Mouse (Mus musculus) thymus, postnatal 10 days (tissue): ENCODE results near the gene Nudt17.
"Not testable (repeated sequence)": the region's sequence is repeated elsewhere in the genome, so short reads cannot be mapped to it uniquely, and the experiment has no call there.

Experiments used
- DNase-seq, 2 experiments: peaks; one replicate each; pipeline ENCODE4 v3.0.0; 2021; ENCODE audit warnings: low spot score in 2 of 2

Nudt17 gene

DNA sequence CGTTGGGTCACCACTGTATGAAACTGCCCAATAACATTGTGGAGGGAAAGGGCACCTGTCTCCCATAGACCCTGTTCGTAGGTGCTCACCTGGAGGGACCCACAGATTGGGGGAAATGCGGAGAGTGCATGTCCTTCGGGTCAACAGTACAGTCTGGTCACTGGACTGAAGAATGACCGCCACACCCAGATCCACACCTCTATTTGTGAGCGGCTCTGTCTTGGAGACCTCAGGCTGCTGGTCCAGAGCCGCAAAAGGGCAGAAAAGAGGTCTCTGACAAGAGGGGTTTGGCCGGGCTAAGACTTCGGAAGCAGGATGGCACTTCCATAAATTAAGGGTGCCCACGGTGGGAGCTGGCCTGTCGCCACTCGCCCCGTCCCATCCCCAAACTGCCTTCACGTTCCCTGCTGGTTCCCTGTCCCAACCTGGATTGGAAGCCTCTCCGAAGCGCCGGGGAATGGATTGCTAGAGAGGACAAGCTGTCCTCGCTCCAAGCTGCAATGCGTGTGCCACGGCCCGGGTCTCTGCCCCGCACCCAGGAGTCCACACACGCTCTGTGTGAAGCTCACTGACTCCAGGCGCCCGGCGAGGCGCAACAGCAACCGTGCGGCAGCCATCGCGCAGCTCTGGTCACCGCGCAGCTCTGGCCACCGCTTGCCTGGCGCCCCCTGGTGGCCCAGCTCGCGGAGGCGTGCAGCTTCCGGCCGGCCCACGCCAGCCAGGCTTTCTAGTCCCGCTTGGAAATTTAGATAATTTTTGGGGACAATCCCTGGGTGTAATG lies at the start of gene Nudt17:
Gene Nudt17 (minus strand): TSS at position 660 of the 781 bp plus-strand sequence.
- peak in 1 of 2 experiments; percentile 74 for DNase-seq

- DNase-seq: no peak
These were observed 49.3 kb upstream of the Nudt17 start for GRCm38 (mm10) chr3:96757691-96758090.

GRCm38 (mm10) chr3:96755935-96756334 lies 47.6 kb upstream of the Nudt17 start:
- DNase-seq: no peak

- DNase-seq: no peak
These were observed 38.5 kb upstream of the Nudt17 start for GRCm38 (mm10) chr3:96746829-96747228.

GRCm38 (mm10) chr3:96744348-96744747 lies 36.0 kb upstream of the Nudt17 start:
- DNase-seq: no peak

GRCm38 (mm10) chr3:96740279-96740678 lies 31.9 kb upstream of the Nudt17 start:
- not testable (repeated sequence) for DNase-seq

- DNase-seq: no peak
These were observed 29.6 kb upstream of the Nudt17 start for GRCm38 (mm10) chr3:96737995-96738394.

GRCm38 (mm10) chr3:96737013-96737740 lies 28.8 kb upstream of the Nudt17 start:
- no peak for DNase-seq

DNA sequence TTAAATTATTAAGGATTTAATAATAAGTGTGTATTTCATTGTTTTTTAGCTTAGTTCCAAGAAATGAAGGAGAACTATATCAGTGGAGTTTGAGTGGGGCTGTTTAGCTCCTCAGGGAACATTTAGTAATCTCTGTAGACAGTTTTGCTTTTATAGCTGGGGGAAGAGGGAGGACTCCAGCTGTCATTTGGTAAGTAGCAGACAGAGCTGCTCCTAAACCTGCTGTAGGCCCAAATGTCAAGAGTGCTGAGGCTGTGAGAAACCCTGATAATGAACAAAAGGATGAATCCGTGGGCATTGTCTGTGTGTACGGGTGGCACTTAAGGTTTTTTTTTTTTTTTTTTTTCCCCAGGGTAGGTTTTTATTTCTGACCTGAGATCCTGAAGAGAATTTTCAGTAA lies 26.8 kb upstream of the Nudt17 start:
- no peak for DNase-seq

DNA sequence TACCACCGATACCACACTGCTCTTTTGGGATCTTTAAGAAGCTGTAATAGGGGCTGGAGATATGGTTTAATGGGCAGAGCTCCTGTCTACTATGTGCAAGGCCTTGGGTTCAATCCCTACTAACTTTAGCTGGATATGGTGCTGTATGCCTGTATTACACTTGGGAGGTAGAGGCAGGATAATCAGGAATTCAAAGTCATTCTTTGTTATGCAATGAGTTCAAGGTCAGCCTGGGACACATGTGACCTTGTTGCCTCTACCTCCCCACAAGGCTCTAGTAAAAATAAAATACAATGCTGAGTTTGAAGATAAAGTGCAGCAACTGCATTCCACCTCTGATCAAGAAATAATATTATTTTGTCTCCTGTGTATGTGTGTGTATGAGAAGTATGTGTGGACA lies 25.6 kb upstream of the Nudt17 start:
- DNase-seq: no peak

- no peak for DNase-seq
These were observed 22.4 kb upstream of the Nudt17 start for GRCm38 (mm10) chr3:96730785-96731184.

DNA sequence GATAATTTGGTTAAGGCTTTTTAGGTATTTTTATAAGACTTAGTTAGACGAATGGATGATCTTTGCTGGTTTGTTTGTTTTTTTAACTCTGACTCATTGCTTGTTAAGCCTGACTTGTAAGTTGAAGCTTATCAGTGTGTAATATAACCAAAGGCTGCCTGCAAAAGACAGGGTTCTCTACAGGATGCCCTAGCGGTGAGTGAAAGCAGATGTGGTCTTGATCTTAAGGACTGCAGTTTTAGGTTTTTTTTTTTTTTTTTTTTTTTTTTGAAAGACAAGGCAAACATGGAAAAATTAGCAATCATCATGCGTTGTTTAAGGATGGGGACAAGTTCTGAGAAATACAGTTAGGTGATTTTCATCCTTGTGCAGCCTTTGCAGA lies 21.0 kb upstream of the Nudt17 start:
- DNase-seq: peak in 1 of 2 experiments; percentile 18

- no peak for DNase-seq
These were observed 20.5 kb upstream of the Nudt17 start for GRCm38 (mm10) chr3:96728634-96729402.

DNA sequence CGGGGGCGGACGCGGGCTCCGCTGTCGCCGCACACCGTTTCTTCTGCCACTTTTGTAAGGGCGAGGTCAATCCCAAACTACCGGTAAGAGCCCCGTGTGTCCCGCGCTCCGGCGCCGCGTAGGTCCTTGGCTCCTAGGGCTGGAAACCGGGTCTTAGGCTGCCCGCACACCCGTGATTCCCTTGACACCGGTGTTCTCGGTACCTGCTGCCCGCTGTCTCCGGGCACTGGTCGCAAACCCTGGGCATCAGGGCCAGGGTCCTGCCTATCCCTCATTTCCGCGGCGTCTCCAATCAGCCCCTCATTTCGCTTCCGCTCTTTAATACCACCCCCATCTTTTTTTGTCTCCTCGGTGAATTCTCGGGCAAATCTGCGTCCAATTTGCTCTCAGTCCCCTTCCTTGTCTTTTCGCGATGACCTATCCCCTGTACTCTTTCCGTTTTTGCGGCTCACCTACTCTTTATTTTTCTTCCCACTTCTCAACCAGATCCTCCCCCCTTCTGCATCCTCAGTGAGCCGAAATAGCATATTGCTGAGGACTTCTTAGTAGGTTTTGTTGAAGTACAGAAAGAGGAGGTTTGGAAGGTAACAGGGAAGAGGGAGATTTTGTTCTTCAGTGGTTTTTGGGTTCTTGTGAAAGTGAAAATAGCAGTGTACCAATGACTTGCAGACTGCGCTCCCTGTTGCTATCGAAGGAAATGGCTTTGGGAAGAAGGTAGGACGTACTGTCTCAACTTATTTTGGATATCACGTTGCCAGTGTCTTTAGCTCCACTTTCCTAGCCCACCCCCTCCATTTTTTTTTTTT lies 19.7 kb upstream of the Nudt17 start:
- DNase-seq: no peak

DNA sequence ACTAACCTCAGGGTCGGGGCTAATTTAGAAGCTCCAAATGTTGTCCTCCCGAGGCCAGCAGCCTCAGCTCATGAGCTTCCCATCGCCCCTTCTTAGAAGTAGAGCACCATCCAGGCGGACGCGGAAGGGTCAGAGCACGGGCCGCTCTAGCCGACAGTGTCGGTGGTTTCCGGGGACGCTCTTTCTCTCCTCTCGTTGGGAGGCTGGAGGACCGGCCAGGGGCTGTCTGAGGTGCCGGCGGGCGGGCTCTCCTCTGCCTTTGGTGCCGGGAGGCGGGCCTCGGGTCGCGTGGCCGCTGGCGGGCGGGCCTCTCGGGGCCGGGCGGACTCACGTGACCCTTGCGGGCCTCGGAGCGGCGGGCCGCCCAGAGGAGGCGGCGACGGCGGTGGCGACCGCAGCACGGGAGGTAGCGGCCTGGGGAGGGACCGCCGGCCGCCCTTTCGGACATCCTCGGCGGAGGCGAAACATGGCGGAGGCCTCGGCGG lies 19.0 kb upstream of the Nudt17 start, which contains the start of the genes Polr3c and Rnf115:
Gene Polr3c (minus strand): TSS at position 286 of the 485 bp plus-strand sequence.
Gene Rnf115 (plus strand): TSS at position 322 of the 485 bp plus-strand sequence.
- peak; percentile 78 for DNase-seq

DNA sequence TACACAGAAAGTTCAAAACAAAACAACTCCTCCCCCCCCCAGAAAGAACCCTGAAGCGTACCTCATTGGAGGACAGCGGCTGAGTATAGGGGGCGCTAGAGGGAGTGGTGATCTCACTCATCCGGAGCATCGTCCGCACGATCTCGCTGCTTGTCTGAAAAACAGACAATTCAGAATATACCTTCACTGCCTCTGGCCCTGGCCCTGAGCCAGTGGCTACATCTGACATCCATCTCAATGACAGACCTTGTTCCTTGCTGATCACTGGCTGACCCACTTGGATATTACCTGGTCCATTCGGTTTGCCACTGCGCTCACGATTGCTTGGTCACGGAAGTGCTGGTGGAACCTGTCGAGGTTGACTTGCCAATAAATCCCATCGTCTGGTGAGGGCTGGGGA lies 10.8 kb upstream of the Nudt17 start:
- peak in 1 of 2 experiments; percentile 46 for DNase-seq

- no peak for DNase-seq
These were observed 7.5 kb upstream of the Nudt17 start for GRCm38 (mm10) chr3:96715854-96716253.

GRCm38 (mm10) chr3:96714286-96714685 lies 5.9 kb upstream of the Nudt17 start:
- no peak for DNase-seq

DNA sequence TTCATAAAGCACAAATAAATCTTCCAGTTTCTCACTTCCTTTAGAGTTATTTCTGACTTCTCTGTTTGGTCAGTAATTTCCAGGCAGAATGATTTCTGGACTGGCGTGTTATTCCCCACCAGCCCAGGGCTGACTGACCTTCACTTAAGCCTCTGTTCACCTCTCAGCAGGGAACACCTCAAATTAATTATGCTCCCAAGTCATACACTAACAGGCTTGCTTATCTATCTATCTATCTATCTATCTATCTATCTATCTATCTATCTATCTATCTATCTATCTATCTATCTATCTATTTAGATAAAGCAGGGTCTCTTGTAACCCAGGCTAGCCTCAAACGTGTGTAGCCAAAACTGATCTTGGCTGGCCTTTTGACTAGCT lies 312 bp upstream of the Nudt17 start:
- DNase-seq: no peak

DNA sequence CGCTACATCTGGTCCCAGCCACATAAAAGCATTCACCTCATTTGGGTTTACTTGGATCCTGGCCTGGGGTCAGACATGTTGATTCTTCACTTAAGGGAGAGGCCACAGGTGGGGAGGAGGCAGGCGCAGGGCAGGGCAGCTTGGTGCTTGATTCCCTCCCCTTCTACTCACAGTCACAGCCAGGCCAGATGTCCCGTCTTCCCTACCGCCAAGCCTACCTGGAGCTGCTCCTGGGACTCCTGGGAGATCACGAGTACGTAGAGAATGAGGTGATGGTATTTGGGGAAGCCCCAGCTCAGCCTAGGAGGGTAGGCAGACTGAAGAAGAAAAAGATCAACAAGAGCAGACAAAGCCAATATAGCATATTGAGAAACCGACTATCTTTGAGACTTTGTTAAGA lies 1.4 kb downstream of the Nudt17 start:
- no peak for DNase-seq

DNA sequence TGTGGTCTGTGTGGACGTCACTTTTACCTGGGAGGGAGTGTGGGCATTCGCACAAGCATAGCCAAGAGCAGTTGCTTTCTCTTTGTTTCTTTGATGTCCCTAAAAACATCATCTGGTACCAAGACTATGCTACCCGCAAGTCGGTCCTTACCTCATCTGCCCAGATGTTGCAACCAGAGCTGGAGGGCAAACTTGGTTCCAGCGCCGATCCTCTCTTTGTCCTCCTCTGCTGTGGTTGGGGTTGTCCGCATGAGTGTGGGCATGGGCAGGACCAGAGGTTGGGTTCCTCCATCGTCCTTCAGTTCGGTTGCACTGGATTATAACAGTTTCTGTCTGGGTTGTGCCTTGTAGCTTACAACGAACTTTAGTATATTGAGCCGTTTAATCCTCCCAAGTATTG lies 2.1 kb downstream of the Nudt17 start:
- no peak for DNase-seq
